Mouse (Mus musculus) E14TG2a.4 (cell line): Measurements from ENCODE around the gene Sept9.

Experiments
- H3K27me3 ChIP-seq: 2 replicates; pipeline ENCODE4 v1.6.1; 2014; ENCODE audit warnings: low read length, control low read depth; ENCODE audit not compliant: insufficient read depth
- H3K36me3 ChIP-seq: 2 replicates; pipeline ENCODE4 v1.6.1; 2014; ENCODE audit warnings: low read length, control low read depth; ENCODE audit not compliant: insufficient read depth
- H3K4me1 ChIP-seq: replicated peaks from 2 replicates; pipeline ENCODE4 v1.6.1; 2014; ENCODE audit warnings: low read depth, low read length, control low read depth
- H3K4me3 ChIP-seq: replicated peaks from 2 replicates; pipeline ENCODE4 v1.5.1; 2014; ENCODE audit warnings: mild to moderate bottlenecking, low read length
- H3K9me3 ChIP-seq: 2 replicates; pipeline ENCODE4 v1.6.1; 2014; ENCODE audit warnings: low read length, control low read depth
- CTCF ChIP-seq: conservative IDR thresholded peaks from 2 replicates; pipeline ENCODE4 v1.5.1; 2014; ENCODE audit warnings: low read length
- NANOG ChIP-seq: IDR thresholded peaks from 2 replicates; pipeline ENCODE4 v1.6.1; 2014; ENCODE audit warnings: borderline replicate concordance, low read length, mixed read lengths
- POU5F1 ChIP-seq: IDR thresholded peaks from 2 replicates; pipeline ENCODE4 v1.6.1; 2014; ENCODE audit warnings: low read length, borderline replicate concordance

Sept9 gene

DNA sequence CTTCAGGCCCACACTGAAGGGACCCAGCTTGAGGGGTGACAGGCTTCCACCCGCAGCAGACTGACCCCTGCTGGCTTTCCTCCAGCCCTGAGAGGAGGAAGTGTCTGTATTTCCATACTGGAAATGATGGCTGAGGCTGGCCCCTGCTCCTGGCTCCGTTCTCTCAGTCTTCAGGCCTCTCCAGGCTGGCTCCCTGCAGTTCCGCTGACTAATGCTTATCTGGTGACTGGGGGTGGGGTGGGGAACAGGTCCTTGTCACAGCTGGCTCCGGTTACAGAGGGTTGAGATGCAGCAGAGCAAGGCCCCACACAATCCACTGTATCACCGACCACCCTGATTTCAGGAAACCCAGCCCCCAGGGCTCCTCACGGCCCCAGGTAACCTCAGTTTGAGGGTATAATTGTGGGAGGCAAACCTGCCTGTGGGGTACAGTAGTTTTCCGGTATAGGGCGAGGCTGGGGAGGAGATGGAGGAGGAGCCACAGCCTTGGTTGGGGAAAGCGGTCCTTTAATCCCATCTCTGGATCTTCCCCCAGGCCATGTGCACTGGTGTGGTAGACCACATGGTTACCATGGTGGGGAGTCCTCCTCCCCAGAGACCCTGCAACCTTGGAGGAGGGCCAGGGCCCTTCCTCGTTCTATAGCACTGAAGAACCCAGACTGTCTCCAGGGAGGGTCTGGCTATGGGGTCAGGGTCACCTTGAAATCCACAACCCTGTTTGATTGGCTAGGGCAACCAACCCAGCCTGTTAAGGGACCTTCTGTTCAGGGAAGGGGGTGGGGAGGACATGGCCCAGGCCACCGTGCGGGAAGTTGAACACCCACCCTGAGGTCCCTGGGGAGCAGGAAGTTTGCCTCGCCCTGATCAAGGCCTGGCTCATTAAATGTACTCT, 108.7 kb downstream of the Sept9 start:
- peak overlapping the region; percentile 71 for H3K4me3 ChIP-seq
- H3K9me3 ChIP-seq, result no peaks in the 10 kb centered on the region
- H3K27me3 ChIP-seq, result no peaks in the 10 kb centered on the region
- H3K36me3 ChIP-seq, result 0 out of 2 replicates have a peak, but pooled peaks cover 7% of the 10 kb centered on the region
- H3K4me1 ChIP-seq, result peaks cover 97% of the 10 kb centered on the region
- no peak for TF ChIP-seq POU5F1
- peak; percentile 11; the same call in 1 of the 2 replicates for TF ChIP-seq NANOG

DNA sequence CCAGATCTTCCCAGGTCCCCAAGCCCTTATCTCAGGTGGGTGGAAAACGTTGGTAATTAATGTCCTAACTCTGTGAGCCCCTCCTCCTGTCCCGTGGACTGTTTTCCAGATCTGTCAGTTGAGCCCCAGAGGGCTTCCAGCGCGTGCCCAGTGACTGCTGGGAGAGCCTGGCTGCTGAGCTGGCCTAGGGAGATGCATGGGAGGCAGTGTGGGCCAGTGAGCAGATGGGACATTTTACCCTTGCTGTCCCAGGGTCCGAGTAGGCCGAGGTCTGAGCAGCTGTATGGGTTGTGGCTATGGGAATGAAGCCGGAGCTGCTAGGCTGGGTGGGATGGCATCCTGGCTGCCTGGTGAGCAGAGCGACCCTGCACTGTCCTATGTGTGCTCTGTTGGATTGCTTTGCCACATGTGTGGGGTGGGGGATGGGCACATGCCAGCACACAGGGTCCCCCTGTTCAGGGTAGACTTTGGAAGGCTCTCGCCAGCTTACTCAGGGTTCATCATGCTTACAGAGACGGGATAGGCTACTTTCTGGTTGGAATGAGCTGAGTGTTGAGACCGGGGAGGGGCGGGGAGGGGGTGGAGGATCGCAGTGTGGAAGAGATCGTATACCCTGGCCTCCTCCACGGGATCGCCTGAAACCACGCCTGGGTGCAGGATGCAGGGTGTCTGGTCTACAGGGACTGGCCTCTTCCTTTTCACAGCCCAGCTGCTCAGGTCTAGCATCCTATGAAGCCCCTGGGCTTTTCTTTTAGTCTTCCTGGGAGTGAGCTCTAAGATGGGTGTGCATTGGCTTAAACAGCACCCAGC, 109.9 kb downstream of the Sept9 start:
- H3K27me3 ChIP-seq, result no peaks in the 10 kb centered on the region
- H3K4me1 ChIP-seq, result peaks cover 99% of the 10 kb centered on the region
- TF ChIP-seq CTCF, result no peak
- TF ChIP-seq NANOG, result no peak
- no peak for TF ChIP-seq POU5F1
- H3K4me3 ChIP-seq, result peak overlapping the region; percentile 71
- no peaks in the 10 kb centered on the region for H3K9me3 ChIP-seq
- H3K36me3 ChIP-seq, result 0 out of 2 replicates have a peak, but pooled peaks cover 7% of the 10 kb centered on the region

DNA sequence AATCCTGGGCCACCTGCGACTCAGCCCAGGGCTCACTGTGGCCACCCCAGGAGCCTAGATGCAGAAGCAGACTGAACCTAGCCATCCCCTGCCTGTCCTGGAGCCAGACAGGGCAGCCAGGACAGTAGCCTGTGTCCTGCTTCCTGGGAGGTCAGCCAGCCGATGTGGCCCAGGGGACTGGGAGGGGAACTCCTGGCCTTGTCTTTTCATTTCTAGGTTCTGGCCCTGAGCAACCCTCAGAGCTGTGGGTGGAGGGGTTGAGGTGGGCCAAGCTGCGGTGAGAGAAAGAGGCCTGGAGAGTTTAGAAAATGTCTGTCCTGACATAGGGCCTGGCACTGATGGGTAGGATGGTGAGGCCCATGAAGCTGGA, 110.4 kb downstream of the Sept9 start:
- Histone ChIP-seq H3K9me3 (no peaks in the 10 kb centered on the region), H3K36me3 (0 out of 2 replicates have a peak, but pooled peaks cover 7% of the 10 kb centered on the region), H3K27me3 (no peaks in the 10 kb centered on the region), H3K4me1 (peaks cover 99% of the 10 kb centered on the region), H3K4me3 (peak overlapping the region; percentile 71)
- TF ChIP-seq NANOG (no peak), CTCF (no peak), POU5F1 (no peak)

DNA sequence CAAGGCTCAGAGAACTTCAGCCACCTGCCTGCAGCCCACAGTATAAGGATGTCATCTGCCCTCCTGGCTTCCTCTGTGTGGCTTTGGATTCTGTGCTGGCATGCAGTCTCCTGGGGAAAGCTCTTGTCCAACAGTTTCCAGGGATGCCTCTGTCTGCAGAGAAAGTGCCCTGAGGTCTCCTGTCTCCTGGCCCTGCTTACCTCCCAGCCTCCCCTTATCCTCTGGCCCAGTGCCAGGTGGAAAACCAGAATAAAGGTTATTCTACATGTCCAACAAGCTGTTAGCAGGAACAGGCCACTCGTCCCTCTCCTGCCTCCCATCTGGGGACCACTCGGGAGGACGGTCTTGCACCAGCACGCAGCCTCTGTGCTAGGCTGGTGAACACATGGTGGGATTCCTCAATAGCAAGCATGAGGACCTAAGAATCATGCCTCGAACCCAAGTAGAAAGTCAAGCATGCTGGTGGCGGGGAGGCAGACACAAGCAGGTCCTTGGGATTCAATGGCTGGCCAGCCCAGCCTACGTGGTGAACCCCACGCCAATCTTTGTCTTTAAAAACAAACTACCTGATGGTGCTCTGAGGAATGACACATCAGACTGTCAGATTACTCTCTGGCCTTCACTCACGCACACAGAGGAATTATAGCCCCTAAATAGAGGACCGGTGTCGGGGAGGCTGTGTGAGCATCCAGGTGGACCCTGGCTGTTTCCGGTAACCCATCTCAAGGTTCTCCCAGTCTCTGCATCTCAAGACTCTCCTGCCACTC, 111.1 kb downstream of the Sept9 start:
- Histone ChIP-seq H3K36me3 (0 out of 2 replicates have a peak, but pooled peaks cover 7% of the 10 kb centered on the region), H3K9me3 (no peaks in the 10 kb centered on the region), H3K4me1 (peaks cover 100% of the 10 kb centered on the region), H3K4me3 (peak overlapping the region; percentile 71), H3K27me3 (no peaks in the 10 kb centered on the region)
- TF ChIP-seq POU5F1, result no peak
- TF ChIP-seq CTCF, result no peak
- no peak for TF ChIP-seq NANOG

DNA sequence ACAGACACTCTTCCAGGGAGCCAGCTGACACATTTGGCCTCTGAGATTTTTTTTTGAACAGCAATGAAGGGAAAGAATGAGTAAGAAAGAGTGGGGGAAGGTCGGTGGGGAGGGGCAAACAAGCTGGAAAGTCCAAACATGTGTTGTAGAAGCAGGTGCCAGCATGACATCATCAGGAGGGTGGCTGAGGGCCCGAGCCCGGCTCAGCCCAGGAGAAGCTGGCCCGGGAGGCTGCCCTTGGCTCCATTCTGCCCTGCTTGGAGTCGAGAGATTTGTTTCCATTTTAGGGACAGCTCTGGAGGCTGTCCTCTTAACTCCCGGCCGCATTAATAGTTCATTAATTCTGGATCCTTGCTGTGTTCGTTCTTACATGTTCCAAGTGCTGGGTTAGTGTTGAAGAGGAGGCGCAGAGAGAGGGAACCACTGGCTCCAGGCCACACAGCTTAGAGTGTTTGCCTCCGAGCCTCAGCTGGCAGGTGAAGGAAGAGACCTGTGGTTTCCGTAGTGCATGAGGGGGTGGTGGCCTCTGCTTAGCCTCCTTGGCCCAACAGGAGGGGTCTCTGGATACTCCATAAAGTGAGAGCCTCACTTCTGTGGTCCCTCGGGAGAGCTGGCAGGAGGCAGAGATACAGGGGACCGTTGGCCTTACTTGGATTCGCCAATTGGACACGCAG, 111.8 kb downstream of the Sept9 start:
- H3K9me3 ChIP-seq, result no peaks in the 10 kb centered on the region
- peaks cover 100% of the 10 kb centered on the region for H3K4me1 ChIP-seq
- 0 out of 2 replicates have a peak, but pooled peaks cover 4% of the 10 kb centered on the region for H3K36me3 ChIP-seq
- TF ChIP-seq NANOG (no peak), POU5F1 (no peak), CTCF (no peak)
- peak overlapping the region; percentile 71 for H3K4me3 ChIP-seq
- no peaks in the 10 kb centered on the region for H3K27me3 ChIP-seq

DNA sequence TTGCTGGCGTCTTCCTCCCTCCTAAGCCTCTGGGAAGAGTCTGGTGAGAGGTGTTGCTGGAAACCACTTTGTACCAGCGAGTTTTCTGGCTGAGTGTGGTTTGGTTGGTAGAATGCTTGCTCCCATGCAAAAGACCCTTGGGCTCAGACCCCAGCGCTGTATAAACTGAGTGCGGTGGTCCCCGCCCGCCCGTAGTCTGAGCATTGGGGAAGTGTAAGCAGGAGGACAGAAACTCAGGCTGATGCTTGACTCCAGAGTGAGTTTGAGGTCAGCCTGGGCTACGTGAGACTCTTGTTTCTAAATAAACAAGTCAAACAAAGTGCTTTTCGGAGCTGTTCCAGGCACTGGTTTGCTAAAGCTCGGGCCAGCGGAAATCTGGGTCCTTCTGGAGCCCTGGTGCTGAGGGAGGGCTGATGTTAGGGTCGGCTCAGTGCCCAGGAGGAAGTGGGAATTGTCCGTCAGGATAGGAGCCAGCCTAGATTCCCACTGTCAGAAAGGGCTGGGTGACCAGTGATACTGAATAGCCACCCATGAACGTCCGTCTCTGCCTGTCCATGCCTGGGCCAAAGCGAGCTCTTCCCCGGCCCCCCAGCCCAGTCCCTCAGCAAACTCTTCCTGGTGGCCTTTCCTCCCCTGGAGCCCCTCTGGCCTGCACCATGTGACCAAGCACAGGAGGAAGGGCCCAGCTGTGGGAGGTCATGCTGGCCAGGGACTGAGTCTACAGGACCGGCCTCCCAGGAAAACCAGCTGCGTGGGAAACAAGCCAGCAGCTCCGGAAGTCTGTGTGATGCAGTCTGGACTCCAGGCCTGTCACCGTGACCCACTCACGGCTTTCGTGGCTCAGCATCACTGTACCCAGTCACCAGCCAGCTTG, 112.8 kb downstream of the Sept9 start:
- Histone ChIP-seq H3K9me3 (no peaks in the 10 kb centered on the region), H3K36me3 (no peaks in the 10 kb centered on the region), H3K4me1 (peaks cover 100% of the 10 kb centered on the region), H3K27me3 (no peaks in the 10 kb centered on the region), H3K4me3 (peak overlapping the region; percentile 71)
- no peak for TF ChIP-seq CTCF
- no peak for TF ChIP-seq NANOG
- no peak for TF ChIP-seq POU5F1

DNA sequence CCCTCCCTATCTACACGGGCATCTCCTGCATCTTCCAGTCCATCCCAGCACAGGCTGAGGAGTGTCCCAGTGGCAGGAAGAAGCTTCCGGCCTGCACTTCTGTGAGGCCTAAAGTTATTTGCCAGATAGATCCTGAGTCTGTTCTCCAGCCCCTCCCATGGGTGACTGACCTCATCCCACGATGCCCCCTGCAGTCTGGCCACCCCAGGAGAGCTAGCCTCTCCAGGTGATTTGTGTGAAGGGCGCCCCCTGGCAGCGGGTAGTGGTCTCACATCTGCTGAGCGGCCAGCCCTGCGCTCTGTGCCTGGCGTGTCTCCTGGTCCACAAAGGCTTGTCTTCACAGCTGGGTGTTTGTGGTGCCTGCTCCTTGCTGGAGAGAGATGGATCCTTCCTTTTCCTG, 113.5 kb downstream of the Sept9 start:
- peaks cover 100% of the 10 kb centered on the region for H3K4me1 ChIP-seq
- H3K4me3 ChIP-seq, result peak overlapping the region; percentile 71
- TF ChIP-seq NANOG, result no peak
- TF ChIP-seq CTCF, result peak; percentile 74
- H3K36me3 ChIP-seq, result no peaks in the 10 kb centered on the region
- H3K27me3 ChIP-seq, result no peaks in the 10 kb centered on the region
- H3K9me3 ChIP-seq, result no peaks in the 10 kb centered on the region
